Mouse (Mus musculus): ENCODE measurements at regions not wholly inside any gene's neighbourhood (a gene's known extent, or its start where the extent isn't known, plus 50 kb on each side); places are given as distances from the start of the nearest gene placed in this dataset.

- DNase-seq, result no peak
These were observed 520.9 kb upstream of the Tbx3 start for GRCm38 (mm10) chr5:119149389-119150185.

- DNase-seq, result no peak
These were observed 517.4 kb upstream of the Tbx3 start for GRCm38 (mm10) chr5:119153086-119153485.

- DNase-seq, result no peak
These were observed 513.8 kb upstream of the Tbx3 start for GRCm38 (mm10) chr5:119156638-119157037.

- no peak for DNase-seq
These were observed 512.3 kb upstream of the Tbx3 start for GRCm38 (mm10) chr5:119158171-119158570.

- no peak for DNase-seq
These were observed 508.3 kb upstream of the Tbx3 start for GRCm38 (mm10) chr5:119162132-119162675.

- DNase-seq, result no peak
These were observed 502.8 kb upstream of the Tbx3 start for GRCm38 (mm10) chr5:119167718-119168117.

GRCm38 (mm10) chr5:119169274-119169673 lies 501.2 kb upstream of the Tbx3 start:
- no peak for DNase-seq

- DNase-seq, result no peak
These were observed 498.8 kb upstream of the Tbx3 start for GRCm38 (mm10) chr5:119171626-119172025.

- no peak for DNase-seq
These were observed 491.7 kb upstream of the Tbx3 start for GRCm38 (mm10) chr5:119178805-119179204.

GRCm38 (mm10) chr5:119183545-119184047 lies 486.9 kb upstream of the Tbx3 start:
- DNase-seq, result no peak

- DNase-seq, result no peak
These were observed 483.9 kb upstream of the Tbx3 start for GRCm38 (mm10) chr5:119186611-119187010.

GRCm38 (mm10) chr5:119188476-119188875 lies 482.0 kb upstream of the Tbx3 start:
- no peak for DNase-seq

GRCm38 (mm10) chr5:119193699-119194681 lies 476.5 kb upstream of the Tbx3 start:
- no peak for DNase-seq

GRCm38 (mm10) chr5:119199906-119200305 lies 470.6 kb upstream of the Tbx3 start:
- no peak for DNase-seq

- no peak for DNase-seq
These were observed 469.2 kb upstream of the Tbx3 start for GRCm38 (mm10) chr5:119201251-119201650.

GRCm38 (mm10) chr5:119204736-119205135 lies 465.7 kb upstream of the Tbx3 start:
- no peak for DNase-seq

GRCm38 (mm10) chr5:119208077-119208476 lies 462.4 kb upstream of the Tbx3 start:
- no peak for DNase-seq

- no peak for DNase-seq
These were observed 457.3 kb upstream of the Tbx3 start for GRCm38 (mm10) chr5:119213196-119213595.

GRCm38 (mm10) chr5:119213692-119214357 lies 456.6 kb upstream of the Tbx3 start:
- DNase-seq, result no peak

GRCm38 (mm10) chr5:119214937-119215336 lies 455.5 kb upstream of the Tbx3 start:
- DNase-seq, result no peak

GRCm38 (mm10) chr5:119215364-119215763 lies 455.1 kb upstream of the Tbx3 start:
- no peak for DNase-seq

- no peak for DNase-seq
These were observed 454.3 kb upstream of the Tbx3 start for GRCm38 (mm10) chr5:119216146-119216545.

- no peak for DNase-seq
These were observed 453.4 kb upstream of the Tbx3 start for GRCm38 (mm10) chr5:119217077-119217476.

Data from spleen, adult 18-20 months (tissue).